Mouse (Mus musculus): ENCODE results near the gene Rad51c.
A peak's percentile ranks its signal among the peaks of the same experiment; 100 is the strongest.
"Not testable (repeated sequence)": the region's sequence is repeated elsewhere in the genome, so short reads cannot be mapped to it uniquely, and the experiment has no call there.

Rad51c gene

GRCm38 (mm10) chr11:87404876-87405275 is at the start of gene Rad51c, which contains the start of gene Tex14:
Rad51c (minus strand) TSS chr11:87404954.
Tex14 (plus strand) TSS chr11:87405065.
- DNase-seq = peak; percentile 28

GRCm38 (mm10) chr11:87454035-87454690 is 49.4 kb upstream of the Rad51c start:
- no peak for DNase-seq

GRCm38 (mm10) chr11:87453216-87454034 is 48.7 kb upstream of the Rad51c start:
- DNase-seq = no peak

GRCm38 (mm10) chr11:87452779-87453178 is 48.0 kb upstream of the Rad51c start:
- DNase-seq = not testable (repeated sequence)

GRCm38 (mm10) chr11:87449847-87450246 is 45.1 kb upstream of the Rad51c start:
- not testable (repeated sequence) for DNase-seq

GRCm38 (mm10) chr11:87449200-87449547 is 44.4 kb upstream of the Rad51c start:
- no peak for DNase-seq

- DNase-seq = peak; percentile 41
Observed at GRCm38 (mm10) chr11:87448476-87449199, 43.9 kb upstream of the Rad51c start.

- peak; percentile 70 for DNase-seq
Observed at GRCm38 (mm10) chr11:87448081-87448475, 43.3 kb upstream of the Rad51c start.

- no peak for DNase-seq
Observed at GRCm38 (mm10) chr11:87447429-87447828, 42.7 kb upstream of the Rad51c start.

GRCm38 (mm10) chr11:87446159-87446558 is 41.4 kb upstream of the Rad51c start:
- DNase-seq = no peak

- DNase-seq = not testable (repeated sequence)
Observed at GRCm38 (mm10) chr11:87445593-87445992, 40.8 kb upstream of the Rad51c start.

GRCm38 (mm10) chr11:87444735-87445428 is 40.1 kb upstream of the Rad51c start:
- no peak for DNase-seq

- not testable (repeated sequence) for DNase-seq
Observed at GRCm38 (mm10) chr11:87444056-87444455, 39.3 kb upstream of the Rad51c start.

GRCm38 (mm10) chr11:87443373-87443883 is 38.7 kb upstream of the Rad51c start:
- peak; percentile 51 for DNase-seq

- DNase-seq = peak; percentile 65
Observed at GRCm38 (mm10) chr11:87442643-87443372, 38.1 kb upstream of the Rad51c start.

- DNase-seq = no peak
Observed at GRCm38 (mm10) chr11:87439796-87440420, 35.2 kb upstream of the Rad51c start.

- no peak for DNase-seq
Observed at GRCm38 (mm10) chr11:87436326-87437232, 31.8 kb upstream of the Rad51c start.

GRCm38 (mm10) chr11:87435107-87435506 is 30.4 kb upstream of the Rad51c start:
- DNase-seq = not testable (repeated sequence)

GRCm38 (mm10) chr11:87432933-87433669 is 28.3 kb upstream of the Rad51c start:
- no peak for DNase-seq

GRCm38 (mm10) chr11:87432447-87432846 is 27.7 kb upstream of the Rad51c start:
- no peak for DNase-seq

All from right cerebral cortex, postnatal 4 days (tissue).